Mouse (Mus musculus): ENCODE results near the gene Ttc28. TPM values are rescaled to one million over a fixed set of nuclear protein-coding genes. Genes with fewer than 3 reads are reported as not detected.

The Ttc28 gene
- total RNA-seq, 1 experiment: 5.8 TPM

DNA sequence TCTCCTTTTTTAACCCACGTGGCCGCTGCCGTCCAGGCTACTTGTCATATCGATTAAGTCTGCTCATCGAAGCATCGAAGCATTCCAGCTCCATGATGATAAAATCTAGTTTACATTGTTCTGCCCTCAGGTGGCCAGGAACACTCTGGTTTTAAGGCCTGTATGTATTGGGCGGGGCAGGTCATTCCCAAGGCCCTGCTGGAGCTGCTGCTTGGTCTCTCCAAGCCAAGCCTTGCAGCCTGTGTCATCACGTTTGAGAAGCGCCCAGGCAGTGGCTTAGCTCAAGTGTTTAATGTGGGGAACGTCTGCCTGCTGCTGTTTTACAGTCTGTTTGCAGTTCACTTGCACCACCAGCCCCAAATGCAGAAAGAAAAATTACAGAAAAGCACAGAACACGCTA, 132.5 kb downstream of the Ttc28 start:
- TF ChIP-seq ZNF384 (IDR thresholded peaks at IDR 0.05; ENCODE audit: low read depth, low read length): no peak
- Histone ChIP-seq H3K9me3 (ENCODE audit: control insufficient read depth, insufficient read depth, low read depth, low read length) (no peaks in the 10 kb centered on the region), H3K9ac (ENCODE audit: insufficient read depth, low read depth, low read length, poor library complexity, severe bottlenecking) (no peak overlapping the region), H3K4me1 (ENCODE audit: control insufficient read depth in 2 of 2, insufficient read depth in 2 of 2, low read length in 2 of 2, poor library complexity in 1 of 2) (no peaks in the 10 kb centered on the region), H3K36me3 (ENCODE audit: control insufficient read depth, insufficient read depth, low read length, poor library complexity, severe bottlenecking) (no peaks in the 10 kb centered on the region), H3K4me3 (ENCODE audit: insufficient read depth in 1 of 2, low read depth in 1 of 2, low read length in 2 of 2, poor library complexity in 1 of 2, severe bottlenecking in 1 of 2) (no peak overlapping the region), H3K27ac (ENCODE audit: insufficient read depth, low read depth, low read length, poor library complexity, severe bottlenecking) (no peak overlapping the region)
- no peak for DNase-seq (ENCODE audit: low read depth, low spot score)
- in situ Hi-C loops (cut with MboI; ENCODE audit: low sequenced_read_pairs in 2 of 2, unreplicated experiment in 2 of 2): no loop called here

DNA sequence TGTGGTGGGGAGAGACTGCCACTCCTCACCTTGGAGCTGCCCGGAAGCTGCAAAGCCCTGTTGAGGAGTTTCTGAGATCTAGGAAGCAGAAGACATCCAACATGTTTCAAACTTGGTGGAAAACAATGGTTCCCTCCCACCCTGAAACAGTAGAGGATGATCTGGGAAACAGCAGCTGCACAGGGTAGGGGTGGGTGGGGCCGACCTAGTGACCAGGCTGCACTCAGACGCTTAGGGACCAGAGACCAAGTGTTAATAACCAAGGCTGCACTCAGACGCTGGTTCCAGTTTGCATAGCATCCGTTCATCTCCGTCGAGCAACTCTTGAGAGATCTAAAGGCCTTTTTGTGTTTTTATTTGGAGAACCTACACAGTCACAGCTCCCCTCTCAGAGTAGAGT, 133.0 kb downstream of the Ttc28 start:
- DNase-seq (ENCODE audit: low read depth, low spot score): no peak
- no peak overlapping the region for H3K9ac ChIP-seq (ENCODE audit: insufficient read depth, low read depth, low read length, poor library complexity, severe bottlenecking)

DNA sequence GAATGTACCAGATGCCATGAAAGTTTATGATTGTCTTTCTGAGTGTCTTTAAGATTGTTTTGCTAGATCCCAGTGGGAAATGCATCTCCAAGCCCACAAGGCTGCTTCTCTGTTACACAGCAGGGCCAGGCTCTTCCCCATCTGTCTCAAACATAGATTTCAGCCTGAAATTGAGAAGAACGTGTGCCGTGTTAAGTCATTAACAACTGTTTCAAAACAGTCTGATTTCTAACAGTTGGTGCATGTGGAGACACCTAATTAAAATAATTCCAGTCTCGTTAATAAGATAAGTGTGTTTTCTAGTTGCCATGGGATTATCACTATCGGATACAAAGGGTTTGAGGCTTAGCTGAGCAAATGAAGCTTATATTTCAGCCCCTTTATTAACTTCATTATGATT, 135.4 kb downstream of the Ttc28 start:
- TF ChIP-seq HCFC1 (IDR thresholded peaks at IDR 0.05; ENCODE audit: borderline replicate concordance, insufficient read depth, low read length) (no peak), MAFK (IDR thresholded peaks at IDR 0.05; ENCODE audit: insufficient read depth, low read depth, low read length) (no peak), ZC3H11A (IDR thresholded peaks at IDR 0.05; ENCODE audit: borderline replicate concordance, low read depth, low read length) (no peak), ZNF384 (IDR thresholded peaks at IDR 0.05; ENCODE audit: low read depth, low read length) (no peak), CHD2 (IDR thresholded peaks at IDR 0.05; ENCODE audit: low read depth, low read length) (no peak)
- Histone ChIP-seq H3K36me3 (ENCODE audit: control insufficient read depth, insufficient read depth, low read length, poor library complexity, severe bottlenecking) (no peaks in the 10 kb centered on the region), H3K27ac (ENCODE audit: insufficient read depth, low read depth, low read length, poor library complexity, severe bottlenecking) (no peak overlapping the region), H3K9me3 (ENCODE audit: control insufficient read depth, insufficient read depth, low read depth, low read length) (no peaks in the 10 kb centered on the region), H3K4me3 (ENCODE audit: insufficient read depth in 1 of 2, low read depth in 1 of 2, low read length in 2 of 2, poor library complexity in 1 of 2, severe bottlenecking in 1 of 2) (no peak overlapping the region), H3K4me1 (ENCODE audit: control insufficient read depth in 2 of 2, insufficient read depth in 2 of 2, low read length in 2 of 2, poor library complexity in 1 of 2) (no peaks in the 10 kb centered on the region), H3K9ac (ENCODE audit: insufficient read depth, low read depth, low read length, poor library complexity, severe bottlenecking) (no peak overlapping the region)
- in situ Hi-C loops (cut with MboI; ENCODE audit: low sequenced_read_pairs in 2 of 2, unreplicated experiment in 2 of 2): no loop called here
- no peak for DNase-seq (ENCODE audit: low read depth, low spot score)

More for the DNA sequence above, 133.0 kb downstream of the Ttc28 start:
- Histone ChIP-seq H3K36me3 (ENCODE audit: control insufficient read depth, insufficient read depth, low read length, poor library complexity, severe bottlenecking) (no peaks in the 10 kb centered on the region), H3K4me1 (ENCODE audit: control insufficient read depth in 2 of 2, insufficient read depth in 2 of 2, low read length in 2 of 2, poor library complexity in 1 of 2) (no peaks in the 10 kb centered on the region), H3K9me3 (ENCODE audit: control insufficient read depth, insufficient read depth, low read depth, low read length) (no peaks in the 10 kb centered on the region), H3K27ac (ENCODE audit: insufficient read depth, low read depth, low read length, poor library complexity, severe bottlenecking) (no peak overlapping the region), H3K4me3 (ENCODE audit: insufficient read depth in 1 of 2, low read depth in 1 of 2, low read length in 2 of 2, poor library complexity in 1 of 2, severe bottlenecking in 1 of 2) (no peak overlapping the region)
- in situ Hi-C loops (cut with MboI; ENCODE audit: low sequenced_read_pairs in 2 of 2, unreplicated experiment in 2 of 2): no loop called here
- TF ChIP-seq ZC3H11A (IDR thresholded peaks at IDR 0.05; ENCODE audit: borderline replicate concordance, low read depth, low read length) (no peak), HCFC1 (IDR thresholded peaks at IDR 0.05; ENCODE audit: borderline replicate concordance, insufficient read depth, low read length) (no peak), MAFK (IDR thresholded peaks at IDR 0.05; ENCODE audit: insufficient read depth, low read depth, low read length) (no peak), CHD2 (IDR thresholded peaks at IDR 0.05; ENCODE audit: low read depth, low read length) (no peak), ZNF384 (IDR thresholded peaks at IDR 0.05; ENCODE audit: low read depth, low read length) (no peak)

- Histone ChIP-seq H3K27ac (ENCODE audit: insufficient read depth, low read depth, low read length, poor library complexity, severe bottlenecking) (no peak overlapping the region), H3K9me3 (ENCODE audit: control insufficient read depth, insufficient read depth, low read depth, low read length) (no peaks in the 10 kb centered on the region), H3K36me3 (ENCODE audit: control insufficient read depth, insufficient read depth, low read length, poor library complexity, severe bottlenecking) (no peaks in the 10 kb centered on the region), H3K4me3 (ENCODE audit: insufficient read depth in 1 of 2, low read depth in 1 of 2, low read length in 2 of 2, poor library complexity in 1 of 2, severe bottlenecking in 1 of 2) (no peak overlapping the region), H3K9ac (ENCODE audit: insufficient read depth, low read depth, low read length, poor library complexity, severe bottlenecking) (no peak overlapping the region), H3K4me1 (ENCODE audit: control insufficient read depth in 2 of 2, insufficient read depth in 2 of 2, low read length in 2 of 2, poor library complexity in 1 of 2) (no peaks in the 10 kb centered on the region)
- TF ChIP-seq HCFC1 (IDR thresholded peaks at IDR 0.05; ENCODE audit: borderline replicate concordance, insufficient read depth, low read length) (no peak), MAFK (IDR thresholded peaks at IDR 0.05; ENCODE audit: insufficient read depth, low read depth, low read length) (no peak), ZNF384 (IDR thresholded peaks at IDR 0.05; ENCODE audit: low read depth, low read length) (no peak), ZC3H11A (IDR thresholded peaks at IDR 0.05; ENCODE audit: borderline replicate concordance, low read depth, low read length) (no peak)
- DNase-seq (ENCODE audit: low read depth, low spot score): no peak
- in situ Hi-C loops (cut with MboI; ENCODE audit: low sequenced_read_pairs in 2 of 2, unreplicated experiment in 2 of 2): no loop called here
These were observed 137.7 kb downstream of the Ttc28 start for GRCm38 (mm10) chr5:111017319-111017718.

DNA sequence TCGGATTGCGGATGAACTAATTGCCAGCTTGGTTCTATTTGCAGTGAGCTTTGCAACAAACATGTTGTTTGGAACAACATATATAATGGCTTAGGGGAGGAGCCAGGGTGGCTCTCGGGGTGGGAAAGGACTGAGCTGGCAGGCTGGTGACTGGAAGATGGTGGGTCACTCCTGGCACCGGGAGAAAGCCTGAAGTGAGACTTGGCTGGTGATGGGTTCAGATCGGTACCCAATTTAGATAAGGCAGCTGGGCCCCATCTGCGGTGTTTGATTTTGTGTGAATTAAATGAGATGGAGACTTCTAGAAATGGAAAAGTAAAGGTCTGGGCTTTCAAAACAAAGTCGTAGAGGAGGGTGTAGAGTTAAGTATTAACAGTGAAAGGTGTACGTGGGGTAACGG, 142.7 kb downstream of the Ttc28 start:
- Histone ChIP-seq H3K9me3 (ENCODE audit: control insufficient read depth, insufficient read depth, low read depth, low read length) (no peaks in the 10 kb centered on the region), H3K36me3 (ENCODE audit: control insufficient read depth, insufficient read depth, low read length, poor library complexity, severe bottlenecking) (no peaks in the 10 kb centered on the region), H3K9ac (ENCODE audit: insufficient read depth, low read depth, low read length, poor library complexity, severe bottlenecking) (no peak overlapping the region), H3K4me3 (ENCODE audit: insufficient read depth in 1 of 2, low read depth in 1 of 2, low read length in 2 of 2, poor library complexity in 1 of 2, severe bottlenecking in 1 of 2) (no peak overlapping the region), H3K4me1 (ENCODE audit: control insufficient read depth in 2 of 2, insufficient read depth in 2 of 2, low read length in 2 of 2, poor library complexity in 1 of 2) (peaks cover 0 to 4% of the 10 kb centered on the region in 2 experiments; a peak in 1 of 4 replicates), H3K27ac (ENCODE audit: insufficient read depth, low read depth, low read length, poor library complexity, severe bottlenecking) (no peak overlapping the region)
- TF ChIP-seq ZNF384 (IDR thresholded peaks at IDR 0.05; ENCODE audit: low read depth, low read length) (no peak), HCFC1 (IDR thresholded peaks at IDR 0.05; ENCODE audit: borderline replicate concordance, insufficient read depth, low read length) (no peak), ZC3H11A (IDR thresholded peaks at IDR 0.05; ENCODE audit: borderline replicate concordance, low read depth, low read length) (no peak), CHD2 (IDR thresholded peaks at IDR 0.05; ENCODE audit: low read depth, low read length) (no peak), MAFK (IDR thresholded peaks at IDR 0.05; ENCODE audit: insufficient read depth, low read depth, low read length) (no peak)
- in situ Hi-C loops (cut with MboI; ENCODE audit: low sequenced_read_pairs in 2 of 2, unreplicated experiment in 2 of 2): no loop called here
- DNase-seq (ENCODE audit: low read depth, low spot score): no peak
